Mouse (Mus musculus) limb, embryonic 14.5 days (tissue): ENCODE data around the gene Fam234a. TPM values are rescaled to one million over a fixed set of nuclear protein-coding genes. Genes with fewer than 3 reads are reported as not detected.

Experiments
- ATAC-seq: fragments of 200-750 bp; cut with Nextera tagmentation; 2 replicates; pipeline ENCODE4 v1.8.0; 2017; ENCODE audit warnings: low read depth, moderate number of reproducible peaks, moderate TSS enrichment; ENCODE audit not compliant: low FRiP score
- DNase-seq: peaks from one replicate; pipeline ENCODE4 v3.0.0-alpha.2; 2015; ENCODE audit warnings: low spot score
- H3K27ac ChIP-seq: fragments of 300-500 bp; sonication (generic); replicated peaks from 2 replicates; pipeline ENCODE4 v1.5.1; 2014; ENCODE audit warnings: low read depth, mild to moderate bottlenecking, low read length, moderate library complexity, mixed read lengths
- H3K27me3 ChIP-seq: fragments of 300-500 bp; sonication (generic); 2 replicates; pipeline ENCODE4 v1.6.1; 2014; ENCODE audit warnings: low read length, mixed read lengths; ENCODE audit not compliant: control insufficient read depth, insufficient read depth
- H3K36me3 ChIP-seq: fragments of 300-500 bp; sonication (generic); 2 replicates; pipeline ENCODE4 v1.6.1; 2014; ENCODE audit warnings: mild to moderate bottlenecking, low read length, moderate library complexity, mixed read lengths; ENCODE audit not compliant: control insufficient read depth, insufficient read depth
- H3K4me1 ChIP-seq: fragments of 300-500 bp; sonication (generic); 2 replicates; pipeline ENCODE4 v1.6.1; 2014; ENCODE audit warnings: antibody characterized with exemption, low read length, mixed read lengths; ENCODE audit not compliant: control insufficient read depth, insufficient read depth
- H3K4me2 ChIP-seq: fragments of 300-500 bp; sonication (generic); replicated peaks from 2 replicates; pipeline ENCODE4 v1.6.1; 2014; ENCODE audit warnings: low read depth, mild to moderate bottlenecking, low read length, moderate library complexity; ENCODE audit not compliant: severe bottlenecking
- H3K4me3 ChIP-seq: fragments of 300-500 bp; sonication (generic); replicated peaks from 2 replicates; pipeline ENCODE4 v1.5.1; 2014; ENCODE audit warnings: low read length
- H3K9ac ChIP-seq: fragments of 300-500 bp; sonication (generic); 2 replicates; pipeline ENCODE4 v1.6.1; 2014; ENCODE audit warnings: mild to moderate bottlenecking, low read depth, low read length, moderate library complexity; ENCODE audit not compliant: severe bottlenecking
- H3K9me3 ChIP-seq: fragments of 300-500 bp; sonication (generic); 2 replicates; pipeline ENCODE4 v1.6.1; 2016; ENCODE audit warnings: low read length; ENCODE audit not compliant: control insufficient read depth
- POLR2A ChIP-seq: fragments of 200-500 bp; IDR thresholded peaks from 2 replicates; pipeline ENCODE4 v1.8.0; 2012; ENCODE audit warnings: inconsistent platforms, mild to moderate bottlenecking, moderate library complexity, borderline replicate concordance; ENCODE audit not compliant: insufficient read depth, insufficient read length; ENCODE audit errors: extremely low read depth
- WGBS: fragments of 180-500 bp; shearing (Covaris S2); extraction: QIAGEN DNeasy Blood & Tissue Kit; methylation state at CpG from one replicate; pipeline ENCODE4 v1.1.7; 2014; 5-methylcytosine and 5-hydroxymethylcytosine counted together
- polyA plus RNA-seq, 2 experiments: library from polyadenylated mRNA; depleted of rRNA in 1 of 2; stranded (reverse) in 1 of 2; unstranded in 1 of 2; fragments of >200 nt; fragmentation: Nextera tagmentation in 1 of 2; extraction: Ambion mirVana in 1 of 2; gene quantifications; 2 replicates each; pipeline versions ENCODE4 v1.2.1 to v1.2.3; 2012 to 2014

The Fam234a gene
- polyA plus RNA-seq, 2 experiments = 39.2 to 44.8 TPM

GRCm38 (mm10) chr17:26162736-26163135 is 81.3 kb downstream of the Fam234a start:
- no peak overlapping the region for H3K4me3 ChIP-seq
- no peaks in the 10 kb centered on the region for H3K9me3 ChIP-seq
- no peaks in the 10 kb centered on the region for H3K4me1 ChIP-seq
- no peak overlapping the region for H3K27ac ChIP-seq
- TF ChIP-seq POLR2A = no peak
- H3K36me3 ChIP-seq = peaks cover 11% of the 10 kb centered on the region
- no peak for ATAC-seq
- no peak for DNase-seq
- 94% methylated on average over 1 of the region's 1 CpGs for whole genome bisulfite sequencing
- H3K27me3 ChIP-seq = no peaks in the 10 kb centered on the region
- H3K4me2 ChIP-seq = no peak overlapping the region
- no peak overlapping the region for H3K9ac ChIP-seq

Other genes with a start within 250 kb of the Fam234a start
- 39.0 and 47.9 TPM in 2 replicates for gene Rab11fip3, start 174.7 kb downstream of the Fam234a start, polyA plus RNA-seq (2012; rRNA removed)
- gene Rab11fip3, start 174.7 kb downstream of the Fam234a start, polyA plus RNA-seq (2014; fragmentation: Nextera tagmentation; extraction: Ambion mirVana) = 17.8 and 18.0 TPM in 2 replicates
- 32.5 and 34.7 TPM in 2 replicates for gene Decr2, start 153.9 kb downstream of the Fam234a start, polyA plus RNA-seq (2012; rRNA removed)
- gene Decr2, start 153.9 kb downstream of the Fam234a start, polyA plus RNA-seq (2014; fragmentation: Nextera tagmentation; extraction: Ambion mirVana) = 19.0 and 23.3 TPM in 2 replicates
- 133 and 176 TPM in 2 replicates for gene Nme4, start 148.6 kb downstream of the Fam234a start, polyA plus RNA-seq (2012; rRNA removed)
- 104 and 106 TPM in 2 replicates for gene Nme4, start 148.6 kb downstream of the Fam234a start, polyA plus RNA-seq (2014; fragmentation: Nextera tagmentation; extraction: Ambion mirVana)
- 4.3 and 6.5 TPM in 2 replicates for gene Tmem8, start 130.9 kb downstream of the Fam234a start, polyA plus RNA-seq (2012; rRNA removed)
- 1.1 and 1.2 TPM in 2 replicates for gene Tmem8, start 130.9 kb downstream of the Fam234a start, polyA plus RNA-seq (2014; fragmentation: Nextera tagmentation; extraction: Ambion mirVana)
- gene Mrpl28, start 120.7 kb downstream of the Fam234a start, polyA plus RNA-seq (2012; rRNA removed) = 96.1 and 98.9 TPM in 2 replicates
- 179 and 182 TPM in 2 replicates for gene Mrpl28, start 120.7 kb downstream of the Fam234a start, polyA plus RNA-seq (2014; fragmentation: Nextera tagmentation; extraction: Ambion mirVana)
- gene Axin1, start 105.6 kb downstream of the Fam234a start, polyA plus RNA-seq (2012; rRNA removed) = 35.0 and 36.1 TPM in 2 replicates
- gene Axin1, start 105.6 kb downstream of the Fam234a start, polyA plus RNA-seq (2014; fragmentation: Nextera tagmentation; extraction: Ambion mirVana) = 22.3 and 27.7 TPM in 2 replicates
- 0.33 and 0.51 TPM in 2 replicates for gene Pdia2, start 45.2 kb downstream of the Fam234a start, polyA plus RNA-seq (2012; rRNA removed)
- 0.34 TPM in 1 of 2 replicates, not detected in the other for gene Pdia2, start 45.2 kb downstream of the Fam234a start, polyA plus RNA-seq (2014; fragmentation: Nextera tagmentation; extraction: Ambion mirVana)
- gene Rgs11, start 41.3 kb downstream of the Fam234a start, polyA plus RNA-seq (2012; rRNA removed) = 13.9 and 17.0 TPM in 2 replicates
- gene Rgs11, start 41.3 kb downstream of the Fam234a start, polyA plus RNA-seq (2014; fragmentation: Nextera tagmentation; extraction: Ambion mirVana) = 5.3 and 8.4 TPM in 2 replicates
- 7.0 and 8.3 TPM in 2 replicates for gene Arhgdig, start 36.5 kb downstream of the Fam234a start, polyA plus RNA-seq (2012; rRNA removed)
- 10.0 and 11.6 TPM in 2 replicates for gene Arhgdig, start 36.5 kb downstream of the Fam234a start, polyA plus RNA-seq (2014; fragmentation: Nextera tagmentation; extraction: Ambion mirVana)
- 126 and 129 TPM in 2 replicates for gene Luc7l, start 8.7 kb upstream of the Fam234a start, polyA plus RNA-seq (2012; rRNA removed)
- gene Luc7l, start 8.7 kb upstream of the Fam234a start, polyA plus RNA-seq (2014; fragmentation: Nextera tagmentation; extraction: Ambion mirVana) = 101 and 113 TPM in 2 replicates
- gene Neurl1b, start 170.6 kb upstream of the Fam234a start, polyA plus RNA-seq (2012; rRNA removed) = 4.1 and 5.7 TPM in 2 replicates
- gene Neurl1b, start 170.6 kb upstream of the Fam234a start, polyA plus RNA-seq (2014; fragmentation: Nextera tagmentation; extraction: Ambion mirVana) = 0.68 and 0.85 TPM in 2 replicates